Mouse (Mus musculus) thymus, adult 18-20 months (tissue): ENCODE measurements at regions not wholly inside any gene's neighbourhood (a gene's known extent, or its start where the extent isn't known, plus 50 kb on each side); places are given as distances from the start of the nearest gene placed in this dataset.
"Not testable (repeated sequence)": the region's sequence is repeated elsewhere in the genome, so short reads cannot be mapped to it uniquely, and the experiment has no call there.

Source experiments
- DNase-seq, 2 experiments: peaks; one replicate each; pipeline ENCODE4 v3.0.0; 2022; ENCODE audit warnings: mixed read lengths in 2 of 2

- no peak for DNase-seq
Observed at GRCm38 (mm10) chr16:50847693-50848092, 256.7 kb upstream of the Ccdc54 start.

GRCm38 (mm10) chr16:50846505-50846904 is 255.6 kb upstream of the Ccdc54 start:
- no peak for DNase-seq

- DNase-seq: no peak
Observed at GRCm38 (mm10) chr16:50841677-50842580, 251.0 kb upstream of the Ccdc54 start.

GRCm38 (mm10) chr16:50841205-50841604 is 250.3 kb upstream of the Ccdc54 start:
- DNase-seq: no peak

- DNase-seq: no peak
Observed at GRCm38 (mm10) chr16:50839665-50840064, 248.7 kb upstream of the Ccdc54 start.

GRCm38 (mm10) chr16:50837416-50837815 is 246.5 kb upstream of the Ccdc54 start:
- no peak for DNase-seq

- no peak for DNase-seq
Observed at GRCm38 (mm10) chr16:50836457-50836856, 245.5 kb upstream of the Ccdc54 start.

GRCm38 (mm10) chr16:50833357-50833756 is 242.4 kb upstream of the Ccdc54 start:
- no peak for DNase-seq

- DNase-seq: no peak
Observed at GRCm38 (mm10) chr16:50822352-50822751, 231.4 kb upstream of the Ccdc54 start.

GRCm38 (mm10) chr16:50814626-50815025 is 223.7 kb upstream of the Ccdc54 start:
- no peak for DNase-seq

GRCm38 (mm10) chr16:50799145-50799794 is 208.3 kb upstream of the Ccdc54 start:
- no peak for DNase-seq

GRCm38 (mm10) chr16:50798095-50798494 is 207.1 kb upstream of the Ccdc54 start:
- no peak for DNase-seq

GRCm38 (mm10) chr16:50792960-50793359 is 202.0 kb upstream of the Ccdc54 start:
- no peak for DNase-seq

- DNase-seq: no peak
Observed at GRCm38 (mm10) chr16:50792506-50792905, 201.6 kb upstream of the Ccdc54 start.

- DNase-seq: no peak
Observed at GRCm38 (mm10) chr16:50788702-50789101, 197.7 kb upstream of the Ccdc54 start.

- no peak for DNase-seq
Observed at GRCm38 (mm10) chr16:50786199-50786598, 195.2 kb upstream of the Ccdc54 start.

- DNase-seq: no peak
Observed at GRCm38 (mm10) chr16:50785384-50785783, 194.4 kb upstream of the Ccdc54 start.

- DNase-seq: no peak
Observed at GRCm38 (mm10) chr16:50784651-50785228, 193.8 kb upstream of the Ccdc54 start.

- no peak for DNase-seq
Observed at GRCm38 (mm10) chr16:50783784-50784650, 193.1 kb upstream of the Ccdc54 start.

GRCm38 (mm10) chr16:50783240-50783639 is 192.3 kb upstream of the Ccdc54 start:
- DNase-seq: no peak

GRCm38 (mm10) chr16:50779030-50779784 is 188.3 kb upstream of the Ccdc54 start:
- no peak for DNase-seq

- DNase-seq: not testable (repeated sequence)
Observed at GRCm38 (mm10) chr16:50774699-50775098, 183.7 kb upstream of the Ccdc54 start.
